Mouse (Mus musculus): Measurements from ENCODE around the gene Tbc1d2b. TPM values are rescaled to one million over a fixed set of nuclear protein-coding genes. Genes with fewer than 3 reads are reported as not detected.

The Tbc1d2b gene
- polyA plus RNA-seq, 1 experiment from 2014 or later: 8.0 TPM

DNA sequence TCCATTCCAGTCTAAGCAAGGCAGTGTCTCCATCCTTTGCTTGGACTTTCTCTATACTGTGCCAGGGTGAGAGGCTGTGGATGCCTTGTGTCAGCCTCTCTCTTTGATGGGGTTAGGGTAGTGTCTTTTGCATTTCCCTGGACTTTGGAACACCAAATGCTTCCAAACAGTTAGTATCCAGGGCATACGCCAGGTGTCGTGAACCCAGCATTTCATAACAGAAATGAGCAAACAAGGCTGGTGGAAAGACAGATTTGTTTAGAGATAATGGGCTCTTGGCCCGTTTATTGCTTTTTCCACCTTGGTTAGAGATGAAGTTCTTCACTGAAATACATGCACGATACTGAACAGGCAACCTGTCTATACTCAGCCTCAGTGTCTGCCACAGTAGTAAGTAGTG lies 105.0 kb downstream of the Tbc1d2b start:
- Histone ChIP-seq H3K4me3 (no peak overlapping the region), H3K27ac (no peak overlapping the region), H3K9me3 (no peaks in the 10 kb centered on the region), H3K27me3 (ENCODE audit: poor library complexity, severe bottlenecking) (peaks cover 14% of the 10 kb centered on the region), H3K4me1 (peaks cover 34% of the 10 kb centered on the region), H3K36me3 (replicated peaks) (peaks cover 2% of the 10 kb centered on the region; the same call in 1 of the 2 replicates)
- DNase-seq (ENCODE audit: extremely low spot score, low spot score): no peak
- WGBS: 92% methylated on average over 4 of the region's 4 CpGs

DNA sequence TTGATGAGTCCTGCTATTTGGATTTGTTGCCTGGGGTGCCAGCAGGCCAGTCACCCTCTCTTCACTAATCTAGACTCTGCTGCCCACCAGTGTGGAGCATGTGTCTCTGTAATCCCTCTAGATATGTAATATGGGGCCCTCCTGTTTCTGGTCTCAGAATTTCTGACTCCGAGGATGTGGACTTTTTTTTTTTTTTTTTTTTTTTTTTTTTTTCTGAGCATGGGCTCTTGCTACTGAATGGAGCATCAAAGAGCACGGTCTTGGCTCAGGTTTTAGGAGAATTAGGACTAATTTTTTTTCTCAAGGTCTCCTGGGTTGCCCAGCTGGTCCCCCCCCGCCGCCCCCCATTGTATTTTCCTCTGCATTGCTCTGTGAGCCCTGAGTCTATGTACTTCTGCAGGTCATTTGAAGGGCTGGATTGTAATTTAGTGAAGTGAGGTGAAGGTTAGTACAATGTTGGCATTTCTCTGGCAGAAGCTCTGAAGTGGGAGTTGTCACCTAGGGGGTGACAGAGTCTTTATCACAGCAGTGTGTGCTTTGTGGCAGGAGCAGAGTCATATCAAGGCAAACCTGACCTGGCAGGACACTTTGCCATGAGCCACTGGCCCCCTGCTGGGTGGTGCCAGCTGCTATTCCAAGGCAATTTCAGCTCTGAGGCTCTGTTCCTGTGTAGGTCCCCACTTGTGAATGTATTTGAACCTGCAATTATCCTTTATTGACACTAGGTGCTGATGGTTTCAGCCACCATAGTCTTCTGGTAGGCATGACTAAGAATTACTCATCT lies 105.7 kb downstream of the Tbc1d2b start:
- Histone ChIP-seq H3K27me3 (ENCODE audit: poor library complexity, severe bottlenecking) (peaks cover 14% of the 10 kb centered on the region), H3K27ac (no peak overlapping the region), H3K36me3 (replicated peaks) (peaks cover 4% of the 10 kb centered on the region; the same call in 1 of the 2 replicates), H3K9me3 (peaks cover 3% of the 10 kb centered on the region; the same call in 1 of the 2 replicates), H3K4me3 (peak overlapping the region; percentile 80; the same call in 1 of the 2 replicates), H3K4me1 (peaks cover 34% of the 10 kb centered on the region)
- DNase-seq (ENCODE audit: extremely low spot score, low spot score): no peak
- 69% methylated on average over 4 of the region's 4 CpGs for WGBS

DNA sequence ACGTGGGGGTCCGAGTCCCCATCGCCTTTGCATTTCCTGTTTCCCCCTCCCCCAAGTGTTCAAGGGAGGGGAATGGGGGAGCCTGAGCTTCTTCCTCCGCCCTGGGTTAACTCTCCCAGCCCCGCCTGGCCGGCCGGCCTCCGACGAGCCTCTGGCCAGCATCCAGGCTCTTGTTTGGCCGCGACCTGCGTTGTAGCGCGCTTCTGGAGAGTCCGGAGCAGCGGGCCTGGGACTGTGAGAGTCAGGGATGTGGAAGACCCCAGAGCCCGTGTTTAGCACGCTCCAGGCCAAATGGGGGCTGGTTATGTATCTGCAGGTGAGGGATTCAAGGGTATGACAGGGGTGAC lies 106.9 kb downstream of the Tbc1d2b start:
- Histone ChIP-seq H3K9me3 (peaks cover 6% of the 10 kb centered on the region; the same call in 1 of the 2 replicates), H3K36me3 (replicated peaks) (peaks cover 6% of the 10 kb centered on the region; the same call in 1 of the 2 replicates), H3K27me3 (ENCODE audit: poor library complexity, severe bottlenecking) (peaks cover 14% of the 10 kb centered on the region), H3K4me1 (peaks cover 34% of the 10 kb centered on the region), H3K4me3 (peak overlapping the region; percentile 80), H3K27ac (peak overlapping the region; percentile 90)
- no peak for DNase-seq (ENCODE audit: extremely low spot score, low spot score)
- WGBS: under 1% methylated on average over 18 of the region's 18 CpGs

DNA sequence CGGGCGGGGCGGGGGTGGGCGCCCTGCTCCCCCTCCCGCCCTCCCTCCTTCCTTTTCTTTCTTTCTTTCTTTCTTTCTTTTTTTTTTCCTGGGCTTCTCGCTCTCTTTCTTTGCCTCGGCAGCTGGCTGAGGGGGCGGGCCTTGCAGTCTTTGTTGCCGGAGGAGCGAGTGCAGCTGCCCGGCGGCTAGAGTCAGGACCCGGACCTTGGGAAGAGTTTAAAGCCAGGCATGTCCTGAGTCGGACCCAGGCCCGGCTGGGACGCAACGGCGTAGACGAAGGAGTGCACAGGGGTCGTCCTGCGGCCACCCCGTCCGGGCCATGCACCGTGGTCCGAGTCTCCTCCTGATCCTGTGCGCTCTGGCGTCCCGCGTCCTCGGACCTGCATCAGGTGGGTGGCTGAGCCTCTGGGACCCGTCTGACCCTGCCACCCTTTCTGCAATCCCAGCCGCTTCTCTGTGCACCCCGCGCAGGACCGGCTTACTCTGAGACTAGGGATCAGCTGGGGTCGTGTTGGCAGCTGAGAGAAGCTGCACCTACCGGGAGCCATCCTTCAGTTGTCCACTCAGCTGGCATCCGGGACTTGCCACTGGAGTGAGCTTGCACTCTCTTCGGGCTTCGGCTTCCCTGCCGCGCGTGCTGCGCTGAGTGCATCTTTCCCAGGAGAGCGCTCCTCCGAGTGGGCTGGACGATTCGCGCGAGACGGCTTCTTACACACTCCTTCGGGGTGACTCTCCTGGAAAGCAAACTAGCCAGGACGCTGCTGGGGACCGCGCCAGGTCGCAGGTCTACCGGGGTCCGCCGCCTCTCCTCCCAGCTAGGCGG lies 107.5 kb downstream of the Tbc1d2b start, which contains the start of gene Adamts7:
Adamts7 (plus strand) TSS at position 144 of the 823 bp plus-strand sequence.
- H3K9me3 ChIP-seq: peaks cover 6% of the 10 kb centered on the region; the same call in 1 of the 2 replicates
- peak within 1 kb of the TSS; percentile 90 for H3K27ac ChIP-seq
- H3K4me1 ChIP-seq: peaks cover 34% of the 10 kb centered on the region
- peaks cover 6% of the 10 kb centered on the region; the same call in 1 of the 2 replicates for H3K36me3 ChIP-seq (replicated peaks)
- H3K4me3 ChIP-seq: peak within 1 kb of the TSS; percentile 80
- peak; percentile 80 for DNase-seq (ENCODE audit: extremely low spot score, low spot score)
- under 1% methylated on average over 60 of the region's 60 CpGs for WGBS
- peaks cover 14% of the 10 kb centered on the region for H3K27me3 ChIP-seq (ENCODE audit: poor library complexity, severe bottlenecking)

DNA sequence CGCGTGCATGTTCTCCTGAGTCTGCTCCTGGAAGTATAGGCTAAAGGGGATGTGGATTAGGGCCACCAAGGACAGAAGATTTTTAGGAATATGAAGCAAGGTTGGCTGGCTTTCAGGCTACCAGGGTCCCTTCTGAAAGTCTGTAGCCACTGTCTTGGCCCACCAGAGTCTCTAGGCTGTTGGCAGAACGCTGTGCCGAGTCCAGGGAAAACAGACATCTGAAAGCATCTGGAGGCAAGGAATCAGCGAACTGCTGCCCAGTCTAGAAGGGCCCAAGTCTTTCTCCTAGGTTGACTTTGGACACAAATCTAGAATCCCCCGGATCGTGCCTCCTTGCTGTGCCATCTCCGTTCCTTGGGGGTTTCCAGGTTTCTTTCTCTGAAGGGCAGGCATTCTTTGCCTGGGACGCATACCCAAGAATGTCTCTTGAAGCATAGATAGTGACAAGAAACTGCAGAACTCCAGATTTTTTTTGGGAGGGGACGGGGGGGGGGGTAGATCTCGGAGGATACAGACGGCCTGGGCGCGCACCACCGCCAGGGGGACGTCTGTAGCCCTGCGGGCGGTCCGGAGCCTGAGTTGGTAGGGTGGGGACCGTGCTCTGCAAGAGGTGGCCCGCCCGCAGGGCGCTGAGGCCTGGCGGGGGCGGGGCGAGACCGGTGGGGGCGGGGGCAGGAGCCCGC lies 108.2 kb downstream of the Tbc1d2b start:
- Histone ChIP-seq H3K4me3 (peak overlapping the region; percentile 80), H3K9me3 (peaks cover 6% of the 10 kb centered on the region; the same call in 1 of the 2 replicates), H3K36me3 (replicated peaks) (0 out of 2 replicates have a peak, but pooled peaks cover 3% of the 10 kb centered on the region), H3K27ac (peak overlapping the region; percentile 90), H3K4me1 (peaks cover 34% of the 10 kb centered on the region), H3K27me3 (ENCODE audit: poor library complexity, severe bottlenecking) (peaks cover 14% of the 10 kb centered on the region)
- 7% methylated on average over 29 of the region's 29 CpGs for WGBS
- DNase-seq (ENCODE audit: extremely low spot score, low spot score): peak; percentile 52

Other genes starting within 250 kb of the Tbc1d2b start
- 6.0 TPM in 2 replicates for gene Ctsh, start 216.7 kb downstream of the Tbc1d2b start, polyA plus RNA-seq (2016; fragmentation: Nextera tagmentation; extraction: Ambion mirVana)
- 528 and 553 TPM in 2 replicates for gene Morf4l1, start 156.0 kb downstream of the Tbc1d2b start, polyA plus RNA-seq (2016; fragmentation: Nextera tagmentation; extraction: Ambion mirVana)
- gene Adamts7, start 107.7 kb downstream of the Tbc1d2b start, polyA plus RNA-seq (2016; fragmentation: Nextera tagmentation; extraction: Ambion mirVana): 16.7 and 17.2 TPM in 2 replicates